Mouse (Mus musculus): ENCODE results near the gene Ctsk. TPM values are rescaled to one million over a fixed set of nuclear protein-coding genes. Genes with fewer than 3 reads are reported as not detected.

Ctsk gene
- polyA plus RNA-seq, 2 experiments from 2014 or later: 1.1 TPM; not detected in 1

GRCm38 (mm10) chr3:95526111-95526510 lies 27.1 kb downstream of the Ctsk start:
- ATAC-seq: no peak

DNA sequence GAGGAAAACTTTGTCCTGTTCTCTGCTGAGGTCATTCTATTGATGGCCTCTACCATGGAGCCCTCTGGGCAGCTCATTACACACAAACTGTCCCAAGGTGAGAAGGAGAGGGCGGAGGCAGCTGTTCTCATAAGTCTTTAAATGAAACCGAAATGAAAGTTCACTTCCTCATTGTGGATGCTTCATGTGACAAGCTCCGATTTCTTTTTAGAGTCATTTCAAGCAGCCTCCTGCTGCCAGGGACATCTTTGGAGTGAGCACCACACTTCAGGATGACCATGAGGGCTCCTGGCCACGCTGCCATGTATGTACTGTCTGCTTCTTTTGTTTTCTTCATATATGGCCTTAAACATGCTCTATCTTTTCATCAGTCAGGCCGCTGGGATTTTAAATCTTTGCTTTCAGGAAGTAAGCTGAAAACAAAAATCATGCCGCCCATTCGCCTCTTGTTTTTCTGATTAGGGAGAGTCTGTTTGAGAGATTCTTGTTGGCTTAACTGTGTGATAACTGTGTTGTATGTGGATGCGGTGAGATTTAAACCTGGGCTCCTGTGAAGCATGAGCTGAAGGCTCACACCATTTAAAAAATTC lies 27.7 kb downstream of the Ctsk start, which contains the start of gene Ctss:
TSS of gene Ctss (plus strand) at position 165 of the 590 bp plus-strand sequence.
- peak; percentile 65 for ATAC-seq

GRCm38 (mm10) chr3:95529814-95530213 lies 30.8 kb downstream of the Ctsk start:
- ATAC-seq: no peak

GRCm38 (mm10) chr3:95531025-95531424 lies 32.0 kb downstream of the Ctsk start:
- no peak for ATAC-seq

- ATAC-seq: no peak
Measured at GRCm38 (mm10) chr3:95533364-95533763, 34.3 kb downstream of the Ctsk start.

- no peak for ATAC-seq
Measured at GRCm38 (mm10) chr3:95534927-95535326, 35.9 kb downstream of the Ctsk start.

- ATAC-seq: no peak
Measured at GRCm38 (mm10) chr3:95538936-95539335, 39.9 kb downstream of the Ctsk start.

DNA sequence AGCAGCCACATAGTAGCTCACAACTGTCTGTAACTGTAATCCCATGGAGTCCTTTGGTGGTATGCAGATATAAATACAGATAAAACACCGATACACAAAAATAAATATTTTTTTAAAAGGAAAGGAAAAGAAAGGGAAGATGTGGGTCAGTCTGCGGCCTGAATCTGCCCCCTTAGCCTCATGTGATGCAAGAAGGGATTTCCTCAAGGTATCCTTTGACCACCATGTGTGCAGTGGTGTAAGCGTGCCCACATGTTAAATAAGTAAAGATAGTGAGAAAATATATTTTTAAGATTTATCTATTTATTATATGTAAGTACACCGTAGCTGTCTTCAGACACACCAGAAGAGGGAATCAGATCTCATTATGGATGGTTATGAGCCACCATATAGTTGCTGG lies 40.8 kb downstream of the Ctsk start:
- ATAC-seq: no peak

- ATAC-seq: peak; percentile 74
Measured at GRCm38 (mm10) chr3:95541186-95541585, 42.1 kb downstream of the Ctsk start.

DNA sequence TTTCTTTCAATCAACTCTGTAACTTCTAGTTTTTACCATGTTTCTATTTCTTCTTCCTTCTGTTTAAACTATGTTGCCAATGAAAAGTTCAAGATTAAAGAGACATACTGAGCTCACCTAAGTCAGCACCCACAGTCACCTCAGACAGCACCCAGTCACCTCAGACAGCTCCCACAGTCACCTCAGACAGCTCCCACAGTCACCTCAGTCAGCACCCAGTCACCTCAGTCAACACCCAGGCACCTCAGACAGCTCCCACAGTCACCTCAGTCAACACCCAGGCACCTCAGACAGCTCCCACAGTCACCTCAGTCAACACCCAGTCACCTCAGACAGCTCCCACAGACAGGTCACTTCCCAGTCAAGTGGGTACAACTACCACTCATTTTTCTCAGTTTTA lies 43.1 kb downstream of the Ctsk start:
- ATAC-seq: peak; percentile 19

DNA sequence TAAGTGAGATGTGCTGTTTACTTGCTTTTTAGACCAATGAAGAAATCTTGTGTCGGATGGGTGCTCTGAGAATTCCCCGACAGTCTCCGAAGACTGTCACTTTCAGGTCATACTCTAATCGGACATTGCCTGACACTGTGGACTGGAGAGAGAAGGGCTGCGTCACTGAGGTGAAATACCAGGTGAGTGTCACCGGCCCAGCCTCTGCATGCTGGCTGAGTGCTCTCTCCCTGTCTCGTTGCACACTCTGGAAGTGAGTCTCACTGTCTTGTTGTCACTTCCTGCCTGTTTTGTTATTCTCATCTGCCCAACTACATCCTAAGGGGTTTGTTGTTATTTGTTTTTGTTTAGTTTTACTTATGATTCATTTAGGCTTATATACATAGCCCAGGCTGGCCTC lies 43.9 kb downstream of the Ctsk start:
- no peak for ATAC-seq

DNA sequence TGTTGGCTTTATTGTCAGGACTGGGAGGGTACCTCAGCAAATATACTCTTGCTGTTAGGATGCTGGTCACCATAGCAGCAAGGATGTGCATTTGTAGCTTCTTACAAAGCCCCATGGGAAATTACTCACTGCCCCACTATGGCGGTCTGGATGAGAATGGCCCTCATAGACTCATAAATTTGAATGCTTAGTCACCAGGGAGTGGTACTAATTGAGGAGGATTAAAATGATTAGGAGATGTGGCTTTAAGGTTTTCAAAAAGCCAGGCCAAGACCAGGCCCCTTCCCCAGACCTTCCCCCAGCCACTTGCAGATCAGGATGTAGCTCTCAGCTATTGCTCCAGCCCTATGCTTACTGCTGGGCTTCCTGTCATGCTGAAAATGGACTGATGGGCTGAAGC lies 51.1 kb downstream of the Ctsk start:
- no peak for ATAC-seq

GRCm38 (mm10) chr3:95553986-95554385 lies 54.9 kb downstream of the Ctsk start:
- no peak for ATAC-seq

Other genes with a start within 250 kb of the Ctsk start
- not detected for gene Bnipl, start 248.1 kb upstream of the Ctsk start, polyA plus RNA-seq (2017; shearing (Covaris generic))
- gene Mindy1, start 217.9 kb upstream of the Ctsk start, polyA plus RNA-seq (2017; shearing (Covaris generic)): 10 to 100 TPM; 22.1 to 25.3 TPM
- gene Prune1, start 217.2 kb upstream of the Ctsk start, polyA plus RNA-seq (2017; shearing (Covaris generic)): 10 to 100 TPM in 1 of 2 experiments, 1 to 10 TPM in 1; 6.3 to 10.1 TPM
- 1 to 10 TPM in 1 of 2 experiments, under 1 TPM in 1; 0.42 to 1.1 TPM for gene Anxa9, start 192.1 kb upstream of the Ctsk start, polyA plus RNA-seq (2017; shearing (Covaris generic))
- 100 to 1,000 TPM; 168 to 244 TPM for gene Cers2, start 184.5 kb upstream of the Ctsk start, polyA plus RNA-seq (2017; shearing (Covaris generic))
- 10 to 100 TPM; 20.2 to 26.6 TPM for gene Setdb1, start 142.1 kb upstream of the Ctsk start, polyA plus RNA-seq (2017; shearing (Covaris generic))
- not detected for gene 4930558C23Rik, start 96.4 kb upstream of the Ctsk start, polyA plus RNA-seq (2017; shearing (Covaris generic))
- gene Arnt, start 64.9 kb upstream of the Ctsk start, polyA plus RNA-seq (2017; shearing (Covaris generic)): 10 to 100 TPM; 38.3 to 49.0 TPM
- gene Ctss, start 27.5 kb downstream of the Ctsk start, polyA plus RNA-seq (2017; shearing (Covaris generic)): 100 to 1,000 TPM; 433 to 466 TPM
- gene Hormad1, start 60.4 kb downstream of the Ctsk start, polyA plus RNA-seq (2017; shearing (Covaris generic)): not detected
- gene Golph3l, start 89.7 kb downstream of the Ctsk start, polyA plus RNA-seq (2017; shearing (Covaris generic)): 10 to 100 TPM; 24.6 to 29.6 TPM
- gene Ensa, start 125.7 kb downstream of the Ctsk start, polyA plus RNA-seq (2017; shearing (Covaris generic)): 10 to 100 TPM; 81.6 to 97.8 TPM
- gene Mcl1, start 159.5 kb downstream of the Ctsk start, polyA plus RNA-seq (2017; shearing (Covaris generic)): 10 to 100 TPM; 61.0 to 96.6 TPM
- gene Adamtsl4, start 188.7 kb downstream of the Ctsk start, polyA plus RNA-seq (2017; shearing (Covaris generic)): 1 to 10 TPM; 2.3 to 5.2 TPM
- gene Ecm1, start 240.3 kb downstream of the Ctsk start, polyA plus RNA-seq (2017; shearing (Covaris generic)): 100 to 1,000 TPM; 203 to 284 TPM